Mouse (Mus musculus): ENCODE data around the gene Adal. TPM values are rescaled to one million over a fixed set of nuclear protein-coding genes. Genes with fewer than 3 reads are reported as not detected.
A peak's percentile ranks its signal among the peaks of the same experiment; 100 is the strongest.
"Not testable (repeated sequence)": the region's sequence is repeated elsewhere in the genome, so short reads cannot be mapped to it uniquely, and the experiment has no call there.

The Adal gene
- total RNA-seq (2014; fragmentation: Nextera tagmentation): 10.4 and 17.9 TPM in 2 replicates
- 9.0 and 9.2 TPM in 2 replicates for total RNA-seq (2017)

DNA sequence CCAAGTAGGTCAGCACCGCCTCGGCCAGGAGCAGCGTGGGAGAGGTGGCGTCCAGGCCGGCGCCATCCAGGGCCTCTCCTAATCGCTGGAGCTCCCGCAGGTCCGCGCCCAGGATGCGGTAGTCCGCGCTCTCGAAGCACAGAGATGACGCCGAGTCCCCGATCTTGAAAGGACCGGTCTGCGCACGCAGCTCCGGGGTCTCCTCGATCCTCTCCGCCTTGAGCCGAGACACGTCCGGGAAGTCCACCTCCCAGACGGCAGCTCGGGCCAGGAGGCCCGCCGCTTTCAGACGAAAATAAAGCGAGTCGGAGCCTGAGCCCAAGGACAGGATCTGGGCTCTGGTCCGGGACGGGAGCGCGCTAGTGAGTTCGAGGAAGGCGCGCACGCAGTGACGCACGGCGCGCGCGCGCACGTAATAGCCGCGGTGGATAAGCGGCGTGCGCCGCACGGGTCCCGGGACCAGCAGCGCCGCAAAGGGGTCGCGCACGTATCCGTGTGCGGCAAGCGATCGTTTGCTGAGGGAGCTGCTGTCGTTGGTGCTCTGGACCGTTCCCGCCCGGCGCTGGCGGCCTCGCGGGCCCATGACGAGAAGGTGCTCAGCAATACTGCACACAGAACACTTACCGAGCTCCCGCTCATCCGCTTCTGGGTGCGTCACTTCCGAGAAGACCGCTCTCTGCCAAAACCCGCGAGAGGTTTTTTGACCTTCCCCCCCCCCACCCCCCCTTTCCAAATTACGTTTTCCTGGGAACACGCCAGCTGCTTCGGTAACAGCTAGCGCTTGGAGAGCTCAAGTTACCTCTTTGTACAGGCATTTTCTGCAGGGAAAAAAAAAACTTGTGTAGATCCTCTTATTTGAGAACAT, at the start of gene Adal, which contains the start of gene Lcmt2:
Gene Adal (plus strand): TSS at position 411 of the 865 bp plus-strand sequence.
Gene Lcmt2 (minus strand): TSS at position 636 of the 865 bp plus-strand sequence.
- ATAC-seq (replicated peaks; ENCODE audit: poor library complexity, severe bottlenecking): peak; percentile 78

DNA sequence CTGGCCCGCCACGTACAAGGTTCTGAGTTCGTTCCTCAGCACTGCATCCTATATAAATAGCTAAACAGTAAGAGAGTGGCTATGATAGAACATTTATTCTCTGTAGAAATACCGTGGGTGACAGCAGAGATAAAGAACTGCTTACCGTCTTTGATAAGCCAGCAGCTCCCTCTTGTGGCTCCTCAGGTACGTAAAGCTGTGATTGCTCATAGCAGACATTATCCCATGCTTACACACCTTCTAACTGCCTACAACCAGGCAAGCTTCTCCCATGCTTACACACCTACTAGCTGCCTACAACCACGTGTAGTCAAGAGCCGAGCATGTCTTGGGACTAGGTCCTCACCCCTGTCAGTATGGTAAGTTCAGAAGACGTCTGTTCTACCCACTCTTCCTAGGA, 38.2 kb upstream of the Adal start:
- peak; percentile 83 for ATAC-seq (replicated peaks; ENCODE audit: poor library complexity, severe bottlenecking)

DNA sequence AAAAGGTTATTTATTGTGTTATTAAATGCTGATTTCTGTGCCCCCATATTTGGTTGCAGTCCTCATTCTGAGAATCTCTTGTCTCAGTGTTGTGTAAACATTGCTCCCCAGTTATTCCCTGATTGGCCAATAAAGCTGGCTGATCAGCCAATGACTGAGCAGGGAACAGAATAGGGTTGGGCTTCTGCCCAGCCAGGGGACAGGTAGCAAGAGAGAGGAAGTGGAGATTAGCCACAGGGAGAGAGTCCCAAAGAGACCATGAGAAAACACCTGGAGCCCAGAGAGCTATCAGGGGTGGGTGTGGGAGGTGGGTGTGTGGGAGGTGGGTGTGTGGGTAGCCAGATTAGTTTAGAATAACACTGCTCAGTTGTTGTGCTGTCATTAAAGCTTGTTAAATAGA, 34.3 kb upstream of the Adal start:
- ATAC-seq (replicated peaks; ENCODE audit: poor library complexity, severe bottlenecking): no peak

DNA sequence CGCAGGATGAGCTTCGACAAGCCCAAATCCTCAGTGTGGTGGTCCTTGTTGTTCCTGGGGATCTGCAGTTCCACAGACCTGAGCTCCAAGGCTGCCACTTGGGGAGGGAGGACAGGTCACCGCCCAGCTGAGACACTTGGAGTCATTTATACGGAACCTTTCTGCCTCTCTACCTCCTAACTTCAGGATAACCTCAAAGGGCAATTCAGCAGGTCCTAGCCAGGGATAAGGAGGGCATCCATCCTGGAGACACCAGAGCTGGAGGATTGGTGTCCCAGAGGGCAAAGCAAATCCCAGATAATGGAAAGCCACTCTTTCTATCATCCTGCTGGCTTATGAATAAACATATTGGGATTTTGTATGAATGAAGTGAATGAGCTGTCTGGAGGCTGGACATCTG, 30.5 kb upstream of the Adal start, which contains the start of gene Tgm7:
Gene Tgm7 (minus strand): TSS at position 101 of the 400 bp plus-strand sequence.
- ATAC-seq (replicated peaks; ENCODE audit: poor library complexity, severe bottlenecking): no peak

DNA sequence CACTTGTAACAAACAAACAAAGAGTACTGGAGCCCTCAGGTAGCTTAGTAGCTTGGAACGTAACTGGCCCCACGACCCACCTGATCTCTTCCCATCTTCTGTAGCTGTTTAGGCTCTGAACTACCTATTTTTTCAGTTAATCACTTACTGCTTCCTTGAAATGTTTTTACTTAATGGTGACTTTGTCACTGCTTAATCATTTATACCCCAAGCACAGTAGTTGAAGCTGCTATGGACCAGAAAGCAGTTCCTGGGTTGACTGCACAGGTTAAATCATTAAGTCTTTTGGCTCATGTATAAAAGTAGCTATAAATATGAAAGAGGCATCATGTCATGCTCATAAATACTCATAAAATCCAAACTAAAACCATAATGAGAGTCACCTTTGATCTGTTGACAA, 24.8 kb upstream of the Adal start:
- ATAC-seq (replicated peaks; ENCODE audit: poor library complexity, severe bottlenecking): no peak

DNA sequence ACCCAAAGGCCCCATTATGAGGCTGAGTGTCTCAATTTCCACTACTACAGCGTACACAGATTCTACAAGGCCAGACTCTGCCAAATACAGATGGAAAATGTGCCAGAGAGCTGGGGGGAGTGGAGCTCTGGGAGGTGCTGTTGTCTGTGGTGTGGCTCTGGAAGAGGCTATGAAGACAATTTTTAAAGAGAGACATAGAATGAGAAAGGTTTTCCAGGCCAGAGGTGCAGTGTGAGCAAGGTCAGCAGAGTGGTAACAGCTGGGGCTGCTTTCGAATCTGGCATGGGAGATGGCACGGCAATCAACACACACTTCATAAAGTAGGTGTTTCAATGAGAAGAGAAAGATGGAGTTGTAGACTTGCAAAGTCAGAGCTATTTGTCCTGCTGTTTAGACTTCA, 21.0 kb upstream of the Adal start:
- no peak for ATAC-seq (replicated peaks; ENCODE audit: poor library complexity, severe bottlenecking)

DNA sequence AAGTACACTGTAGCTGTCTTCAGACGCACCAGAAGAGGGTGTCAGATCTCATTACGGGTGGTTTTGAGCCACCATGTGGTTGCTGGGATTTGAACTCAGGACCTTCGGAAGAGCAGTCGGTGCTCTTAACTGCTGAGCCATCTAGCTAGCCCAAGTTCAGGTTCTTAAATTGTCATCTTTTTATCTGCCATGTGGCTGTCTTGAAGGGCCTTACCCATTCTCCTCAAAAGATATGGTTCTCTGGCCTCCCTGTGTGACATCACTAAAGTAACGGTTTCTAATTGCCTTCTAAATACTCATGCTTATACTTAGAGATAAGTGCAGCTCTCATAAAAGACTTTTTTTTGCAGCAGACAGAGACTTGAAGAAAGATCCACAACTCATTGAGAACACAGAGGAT, 13.9 kb upstream of the Adal start:
- not testable (repeated sequence) for ATAC-seq (replicated peaks; ENCODE audit: poor library complexity, severe bottlenecking)

DNA sequence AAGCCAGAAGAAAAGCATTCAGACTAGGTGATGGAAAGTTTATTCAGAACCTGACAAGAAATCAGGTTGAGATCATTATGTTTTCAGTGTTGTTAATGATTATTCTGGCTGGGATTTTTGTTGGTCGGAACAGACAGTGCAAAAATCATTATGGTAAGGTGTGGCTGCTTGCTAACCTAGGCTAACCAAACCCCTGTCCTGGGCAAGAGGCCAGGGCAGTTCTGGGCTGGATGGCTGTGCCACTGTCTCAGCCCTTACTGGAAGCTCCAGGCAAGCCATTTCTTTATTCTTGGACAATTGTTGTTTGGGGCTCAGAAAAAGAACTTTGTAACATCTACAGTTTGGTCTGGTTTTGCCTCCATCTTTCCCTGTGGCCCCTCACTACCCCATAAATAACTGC, 12.7 kb upstream of the Adal start:
- ATAC-seq (replicated peaks; ENCODE audit: poor library complexity, severe bottlenecking): no peak

DNA sequence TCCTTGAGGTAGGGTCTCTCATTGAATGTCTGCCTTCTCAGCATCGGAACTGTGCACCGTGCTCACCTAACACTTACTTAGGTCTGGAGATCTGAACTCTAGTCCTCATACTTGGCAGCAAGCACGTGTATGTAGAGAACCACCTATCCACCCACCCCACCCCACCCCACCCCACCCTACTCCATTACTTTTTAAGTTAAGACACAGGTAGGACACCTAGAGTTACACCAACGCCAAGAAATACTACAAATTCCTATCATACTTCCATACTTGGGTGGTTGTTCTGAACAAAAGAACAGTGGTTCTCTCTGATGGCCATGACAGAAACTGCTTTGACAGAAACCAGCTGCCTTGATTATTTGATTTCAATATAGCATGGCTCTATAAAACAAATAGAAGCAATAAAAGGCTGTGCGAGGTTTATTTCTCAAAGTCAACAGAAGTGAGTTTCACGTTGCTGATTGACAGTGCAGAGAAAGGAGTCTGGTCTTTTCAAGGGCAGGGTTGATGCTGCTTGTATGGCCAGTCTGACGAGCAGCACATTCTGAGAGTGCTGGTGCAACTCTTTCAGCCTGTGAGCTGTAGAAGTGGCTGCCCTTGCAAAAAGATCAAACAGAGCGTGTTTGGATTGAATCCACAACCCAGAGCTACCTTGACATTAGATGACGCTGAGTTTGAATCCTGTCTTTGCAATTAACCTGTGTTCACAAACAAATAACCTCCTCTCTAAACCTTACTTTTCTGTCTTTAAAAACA, 11.2 kb upstream of the Adal start:
- ATAC-seq (replicated peaks; ENCODE audit: poor library complexity, severe bottlenecking): no peak

DNA sequence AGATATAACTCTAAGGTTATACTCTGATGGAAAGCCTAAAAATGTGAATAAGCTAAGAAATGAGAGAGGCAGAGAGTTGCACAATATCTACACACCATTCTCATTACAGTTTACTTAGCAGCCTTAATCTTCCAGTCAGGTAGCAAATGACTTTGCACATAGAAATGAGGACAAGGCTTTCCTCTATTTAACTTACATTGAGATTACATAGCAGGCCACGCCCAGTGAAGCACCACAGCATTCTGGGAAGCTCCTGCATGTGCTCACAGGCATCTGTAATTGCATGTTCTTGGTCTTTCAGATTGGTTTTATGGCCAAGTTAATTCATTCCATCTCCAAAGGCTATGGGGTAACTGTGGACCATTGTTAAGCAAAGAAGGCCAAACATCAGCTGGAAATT, 7.4 kb upstream of the Adal start:
- no peak for ATAC-seq (replicated peaks; ENCODE audit: poor library complexity, severe bottlenecking)

DNA sequence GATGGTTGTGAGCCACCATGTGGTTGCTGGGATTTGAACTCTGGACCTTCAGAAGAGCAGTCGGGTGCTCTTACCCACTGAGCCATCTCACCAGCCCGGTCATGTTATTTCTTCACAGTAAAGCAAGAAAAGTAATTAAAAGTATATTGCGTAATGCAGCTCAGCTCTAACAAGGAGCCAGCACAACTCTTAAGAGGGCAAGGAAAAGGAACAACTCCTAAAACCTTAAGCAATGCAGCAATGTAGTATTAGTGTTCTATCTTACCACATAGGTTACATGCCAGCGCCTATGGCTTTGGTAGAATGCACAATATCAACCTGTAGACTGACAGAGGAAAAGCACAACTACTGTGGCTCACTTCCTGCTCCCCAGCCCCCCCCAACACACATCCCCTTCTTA, 2.9 kb upstream of the Adal start:
- peak; percentile 55 for ATAC-seq (replicated peaks; ENCODE audit: poor library complexity, severe bottlenecking)

DNA sequence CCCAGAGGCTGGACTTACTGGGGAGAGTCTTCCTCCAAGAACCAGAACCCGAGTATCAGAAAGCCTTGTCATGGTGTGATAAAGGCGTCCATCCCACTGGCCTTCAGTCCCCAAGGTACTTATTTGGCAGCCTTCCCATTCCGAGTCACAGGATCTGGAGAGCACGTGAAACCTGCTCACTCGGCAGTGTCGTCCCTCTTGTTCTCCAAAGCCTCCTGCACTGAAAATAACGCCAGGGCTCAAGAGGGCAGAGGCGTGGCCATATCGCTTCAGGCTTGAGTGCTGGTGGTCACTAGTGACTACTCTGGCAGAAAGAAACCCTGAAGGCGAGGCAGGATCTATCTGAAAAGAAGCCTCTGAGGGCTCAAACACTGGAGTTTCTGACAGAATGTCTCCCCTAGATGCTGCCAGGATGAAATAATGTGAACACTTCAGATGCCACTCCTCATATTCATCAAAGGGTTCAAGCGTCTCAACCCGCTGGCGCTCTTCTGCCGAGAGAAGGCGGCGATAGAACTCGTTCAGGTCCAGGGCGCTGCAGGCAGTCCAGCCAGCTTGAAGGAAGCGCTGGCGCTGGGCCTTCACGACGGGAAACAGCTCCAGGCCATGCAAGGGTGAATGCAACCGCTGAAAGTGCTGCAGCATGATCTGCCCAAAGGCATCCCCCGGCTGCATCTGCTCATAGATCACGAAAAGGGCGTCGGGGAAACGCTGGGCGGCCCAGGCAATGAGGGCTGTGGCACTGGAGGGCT, 786 bp upstream of the Adal start:
- ATAC-seq (replicated peaks; ENCODE audit: poor library complexity, severe bottlenecking): no peak

DNA sequence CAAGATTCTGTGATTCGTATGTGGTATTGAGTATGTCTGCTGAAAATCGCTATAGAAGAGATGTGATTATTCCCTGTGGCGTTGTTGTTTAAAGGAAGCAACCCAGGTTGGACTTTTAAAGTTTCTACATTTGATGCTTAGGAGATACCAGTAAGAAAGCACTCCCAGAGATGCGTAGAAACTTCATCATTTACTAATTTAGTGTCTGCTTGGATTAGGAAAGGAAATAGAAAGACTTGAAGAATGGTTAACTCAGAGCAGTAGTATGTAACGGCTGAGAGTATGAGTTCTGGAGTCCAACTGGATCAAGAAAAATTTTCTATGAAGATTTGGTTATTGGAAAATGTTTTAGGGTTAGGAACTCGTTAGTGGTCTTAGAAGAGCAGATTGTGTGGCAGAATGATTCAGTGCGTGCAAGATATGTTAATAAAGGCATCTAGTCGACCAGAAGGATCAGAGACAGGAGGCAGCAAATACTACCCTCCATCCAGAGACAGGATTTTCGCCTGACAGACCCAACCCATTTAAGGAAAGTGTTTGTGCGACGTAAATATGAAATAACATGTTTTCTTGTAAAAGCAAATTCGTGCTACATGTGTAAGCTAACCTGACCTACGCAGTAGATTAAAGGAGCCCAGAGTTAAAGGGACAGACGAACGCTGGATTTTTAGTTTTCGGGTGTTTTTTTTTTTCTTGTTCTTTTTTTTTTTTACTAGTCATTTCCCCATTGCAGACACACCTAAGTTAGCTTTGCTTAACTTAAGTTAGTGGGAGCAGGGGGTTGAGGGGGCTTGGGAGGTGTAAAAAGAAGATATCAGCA, 1.2 kb downstream of the Adal start:
- no peak for ATAC-seq (replicated peaks; ENCODE audit: poor library complexity, severe bottlenecking)

DNA sequence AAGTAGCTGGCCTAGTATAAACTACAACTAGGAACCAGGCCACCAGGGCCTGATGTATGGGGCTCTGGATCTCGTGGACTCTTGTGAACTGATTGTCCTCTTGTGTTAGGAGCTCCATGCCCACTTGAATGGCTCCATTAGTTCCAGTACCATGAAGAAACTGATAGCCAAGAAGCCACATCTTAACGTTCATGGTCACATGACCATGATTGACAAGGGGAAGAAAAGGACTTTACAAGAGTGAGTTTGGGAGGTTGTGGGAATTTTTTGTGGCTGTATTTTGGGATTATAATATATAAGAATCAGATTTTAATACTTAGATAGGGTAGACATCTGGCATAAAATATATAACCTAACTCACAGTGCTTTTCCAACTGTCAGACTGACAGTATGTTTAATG, 2.2 kb downstream of the Adal start:
- ATAC-seq (replicated peaks; ENCODE audit: poor library complexity, severe bottlenecking): no peak

DNA sequence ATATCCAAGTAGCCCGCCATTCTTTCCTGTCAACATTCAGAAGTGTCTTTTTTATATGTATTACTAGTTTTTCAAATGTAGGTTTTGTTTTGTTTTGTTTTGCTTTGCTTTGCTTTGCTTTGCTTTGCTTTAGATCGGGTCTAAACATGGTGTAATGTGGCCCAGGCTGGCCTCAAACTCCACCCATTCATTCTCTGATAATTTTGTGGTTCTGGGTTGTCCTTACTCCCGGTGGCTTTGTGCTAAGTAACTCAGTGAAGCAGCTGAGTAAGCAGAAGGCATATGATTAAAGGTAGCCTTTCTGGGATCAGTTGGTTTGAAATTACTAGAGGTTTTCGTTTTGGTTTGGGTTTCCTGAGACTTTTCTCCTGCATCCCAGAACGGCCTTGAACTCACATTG, 9.5 kb downstream of the Adal start:
- no peak for ATAC-seq (replicated peaks; ENCODE audit: poor library complexity, severe bottlenecking)

DNA sequence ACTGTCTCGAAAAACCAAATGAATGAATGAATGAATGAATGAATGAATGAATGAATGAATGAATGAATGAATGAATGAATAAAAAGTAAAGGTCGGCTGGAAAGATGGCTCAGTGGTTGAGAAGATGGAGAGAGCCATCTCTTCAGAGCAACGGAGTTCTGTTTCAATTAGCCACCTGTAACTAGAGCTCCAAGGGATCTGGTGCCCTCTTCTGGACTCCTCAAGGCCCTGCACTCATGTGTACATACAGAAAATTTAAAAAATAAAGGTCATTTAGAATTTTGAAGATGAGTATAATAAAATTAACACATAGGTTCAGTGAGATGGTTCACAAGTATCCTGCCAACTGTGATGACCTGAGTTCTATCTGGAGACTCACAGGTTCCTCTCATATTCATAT, 12.9 kb downstream of the Adal start:
- no peak for ATAC-seq (replicated peaks; ENCODE audit: poor library complexity, severe bottlenecking)

DNA sequence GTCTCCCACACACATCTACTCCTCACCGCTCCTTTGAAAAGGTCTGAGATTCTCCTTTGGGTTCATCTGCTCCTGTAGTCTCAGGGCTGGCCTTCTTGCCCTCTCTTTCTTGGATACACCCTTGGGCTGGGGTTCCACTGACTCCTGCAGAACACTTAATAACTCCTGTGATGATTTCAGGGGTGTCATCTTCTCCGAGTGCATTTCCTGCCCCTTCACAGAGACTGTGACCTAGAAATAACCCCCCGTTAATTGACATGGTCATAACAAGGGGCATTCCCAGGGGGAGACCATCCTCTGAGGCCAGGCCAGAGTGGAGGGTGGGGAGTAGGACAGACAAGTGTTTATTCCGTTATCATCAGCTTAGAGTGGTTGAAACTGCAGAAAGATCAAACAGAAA, 28.9 kb downstream of the Adal start:
- ATAC-seq (replicated peaks; ENCODE audit: poor library complexity, severe bottlenecking): no peak

DNA sequence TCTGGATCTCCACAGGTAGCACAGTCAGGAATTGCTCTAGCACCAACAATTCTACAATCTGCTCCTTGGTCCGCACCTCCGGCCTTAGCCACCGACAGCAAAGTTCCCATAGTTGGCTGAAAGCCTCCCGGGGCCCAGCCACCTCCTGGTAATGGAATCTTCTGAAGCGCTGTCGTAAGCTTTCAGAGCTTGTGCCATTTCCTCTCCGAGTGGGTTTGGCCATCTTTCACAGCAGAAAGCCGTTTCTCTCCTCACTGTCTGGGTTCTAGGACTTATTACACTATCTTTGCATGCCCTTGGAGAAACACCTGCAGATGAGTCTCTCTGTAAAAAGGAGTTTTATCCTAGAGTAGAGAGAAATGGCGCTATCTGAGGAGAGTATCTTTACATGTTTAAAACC, 29.7 kb downstream of the Adal start:
- ATAC-seq (replicated peaks; ENCODE audit: poor library complexity, severe bottlenecking): peak; percentile 66

DNA sequence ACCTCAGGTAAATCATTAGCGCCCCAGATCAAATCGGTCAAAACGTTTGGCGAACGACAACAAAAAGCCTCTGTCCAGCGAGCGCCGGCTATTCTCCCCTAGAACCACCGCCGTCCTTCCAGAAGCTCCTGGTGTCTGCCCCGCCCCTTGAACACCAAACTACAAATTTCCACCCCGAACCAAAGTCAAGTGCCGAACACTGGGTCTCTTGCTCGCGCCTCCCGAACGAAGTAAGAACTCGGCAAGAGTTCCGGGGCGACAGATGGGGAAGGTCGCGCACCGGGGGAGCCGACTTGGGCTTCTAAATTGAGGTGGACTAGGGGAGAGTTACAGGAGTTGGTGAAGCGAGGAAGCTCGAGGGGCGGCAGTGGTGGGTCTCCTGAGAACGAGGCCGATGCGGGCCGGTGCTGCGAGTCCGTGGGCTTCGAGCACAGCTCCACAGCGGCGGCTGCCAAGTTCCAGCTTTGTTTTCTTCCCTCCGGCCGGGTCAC, 30.3 kb downstream of the Adal start, which contains the start of gene Tubgcp4:
Gene Tubgcp4 (plus strand): TSS at position 174 of the 491 bp plus-strand sequence.
- peak; percentile 27 for ATAC-seq (replicated peaks; ENCODE audit: poor library complexity, severe bottlenecking)
